In genomic region chr4:148563595-148563994, GRCm38 (mm10) we compare ENCODE assay signal across 25 mouse cellular contexts. TPM values are rescaled to one million over a fixed set of nuclear protein-coding genes. Genes with fewer than 3 reads are reported as not detected.
"Had no signal": no experiment of that assay in that cellular context is flagged by ENCODE, and none has a peak within 500 bp of the region (broad histone marks: within the 10 kb centered on the region; RNA-seq: fewer than 3 reads in every experiment).

No protein-coding gene starts in this region.

- H3K27ac ChIP-seq: heart, embryonic 10.5 days; hindbrain, embryonic 13.5 days; hindbrain, embryonic 15.5 days; hindbrain, postnatal 0 days; kidney, embryonic 15.5 days; kidney, postnatal 0 days; limb, embryonic 13.5 days had no signal

- ATAC-seq: forebrain, postnatal 0 days; hindbrain, postnatal 0 days; intestine, embryonic 16.5 days had no signal

- H3K9me3 ChIP-seq: heart, embryonic 10.5 days; heart, embryonic 12.5 days; hindbrain, embryonic 13.5 days; hindbrain, embryonic 15.5 days; kidney, embryonic 15.5 days; limb, embryonic 13.5 days had no signal

- H3K9ac ChIP-seq: forebrain, postnatal 0 days; heart, embryonic 12.5 days; hindbrain, embryonic 13.5 days; hindbrain, embryonic 15.5 days; kidney, embryonic 15.5 days; limb, embryonic 13.5 days had no signal

- DNase-seq: forebrain, postnatal 0 days; gastrocnemius, postnatal 14 days; gastrocnemius, postnatal 36 days; heart, adult 18-20 months; heart, postnatal 10 days; heart, postnatal 36 days; kidney, adult 11 months; kidney, adult 2 months; kidney, adult 9 months; kidney, postnatal 14 days; kidney, postnatal 36 days; layer of hippocampus, adult 9-11 months; layer of hippocampus, postnatal 36 days; left cerebral cortex, postnatal 4 days had no signal

- H3K4me3 ChIP-seq: heart, embryonic 10.5 days; heart, embryonic 12.5 days; hindbrain, embryonic 13.5 days; hindbrain, embryonic 15.5 days; kidney, embryonic 15.5 days; limb, embryonic 13.5 days had no signal

- H3K27me3 ChIP-seq: heart, embryonic 12.5 days; hindbrain, embryonic 13.5 days; hindbrain, embryonic 15.5 days; kidney, embryonic 15.5 days; limb, embryonic 13.5 days had no signal

- H3K4me1 ChIP-seq: heart, embryonic 12.5 days had no signal

- H3K4me2 ChIP-seq: heart, embryonic 12.5 days; hindbrain, embryonic 13.5 days; hindbrain, embryonic 15.5 days; kidney, embryonic 15.5 days; limb, embryonic 13.5 days had no signal

RNA-seq across cellular contexts. Expression of gene Masp2, which starts 38.8 kb away (rescaled TPM):
- polyA plus RNA-seq: forebrain, postnatal 0 days; heart, embryonic 14.5 days; kidney, postnatal 0 days; large intestine, adult 2 months had no signal
